Mouse (Mus musculus): ENCODE results near the gene Prrg3.
"Not testable (repeated sequence)": the region's sequence is repeated elsewhere in the genome, so short reads cannot be mapped to it uniquely, and the experiment has no call there.

The Prrg3 gene

GRCm38 (mm10) chrX:71962073-71963051 lies at the start of gene Prrg3:
TSS of gene Prrg3 (plus strand) at chrX:71962624.
- DNase-seq, result peak; percentile 65

GRCm38 (mm10) chrX:71946631-71947030 lies 15.8 kb upstream of the Prrg3 start:
- peak; percentile 70 for DNase-seq

GRCm38 (mm10) chrX:71958366-71958765 lies 4.1 kb upstream of the Prrg3 start:
- peak; percentile 43 for DNase-seq

- no peak for DNase-seq
Observed at GRCm38 (mm10) chrX:71963275-71963912, 970 bp downstream of the Prrg3 start.

- DNase-seq, result peak; percentile 56
Observed at GRCm38 (mm10) chrX:71968216-71968615, 5.8 kb downstream of the Prrg3 start.

- no peak for DNase-seq
Observed at GRCm38 (mm10) chrX:71968816-71969215, 6.4 kb downstream of the Prrg3 start.

- no peak for DNase-seq
Observed at GRCm38 (mm10) chrX:71971325-71971724, 8.9 kb downstream of the Prrg3 start.

- DNase-seq, result no peak
Observed at GRCm38 (mm10) chrX:71972686-71973085, 10.3 kb downstream of the Prrg3 start, which contains the start of gene Fate1. TSS of gene Fate1 (plus strand) at chrX:71972986.

GRCm38 (mm10) chrX:71977681-71978080 lies 15.3 kb downstream of the Prrg3 start:
- not testable (repeated sequence) for DNase-seq

- peak; percentile 22 for DNase-seq
Observed at GRCm38 (mm10) chrX:71980443-71980842, 18.0 kb downstream of the Prrg3 start.

- no peak for DNase-seq
Observed at GRCm38 (mm10) chrX:71981322-71981721, 18.9 kb downstream of the Prrg3 start.

- peak; percentile 17 for DNase-seq
Observed at GRCm38 (mm10) chrX:71983205-71983604, 20.8 kb downstream of the Prrg3 start.

- peak; percentile 69 for DNase-seq
Observed at GRCm38 (mm10) chrX:71983775-71984174, 21.4 kb downstream of the Prrg3 start.

GRCm38 (mm10) chrX:71991549-71991948 lies 29.1 kb downstream of the Prrg3 start, which contains the start of gene Cnga2:
TSS of gene Cnga2 (plus strand) at chrX:71991849.
- no peak for DNase-seq

GRCm38 (mm10) chrX:71995972-71996371 lies 33.5 kb downstream of the Prrg3 start:
- peak; percentile 30 for DNase-seq

- DNase-seq, result peak; percentile 13
Observed at GRCm38 (mm10) chrX:72009930-72010329, 47.5 kb downstream of the Prrg3 start.

- peak; percentile 44 for DNase-seq
Observed at GRCm38 (mm10) chrX:72012236-72012635, 49.8 kb downstream of the Prrg3 start.

GRCm38 (mm10) chrX:72012804-72013203 lies 50.4 kb downstream of the Prrg3 start:
- DNase-seq, result peak; percentile 75

GRCm38 (mm10) chrX:72022241-72022640 lies 59.8 kb downstream of the Prrg3 start:
- no peak for DNase-seq

All from lung, postnatal 36 days (tissue).